Mouse (Mus musculus): ENCODE results near the gene Sdk2. TPM values are rescaled to one million over a fixed set of nuclear protein-coding genes. Genes with fewer than 3 reads are reported as not detected.

Gene Sdk2
- total RNA-seq, 2 experiments from 2014 or later = 27.6 to 30.6 TPM

- no peak overlapping the region for H3K27ac ChIP-seq
- no peak overlapping the region for H3K4me3 ChIP-seq
- no peak for TF ChIP-seq CTCF (IDR thresholded peaks at IDR 0.05)
- intact Hi-C loops (cut with DNase I) = no loop called here
- DNase-seq (ENCODE audit: extremely low spot score in 1 of 2, low spot score in 2 of 2) = no peak
Measured at GRCm38 (mm10) chr11:113767285-113767684, 299.6 kb downstream of the Sdk2 start.

GRCm38 (mm10) chr11:113766284-113766985, 300.4 kb downstream of the Sdk2 start:
- TF ChIP-seq CTCF (IDR thresholded peaks at IDR 0.05) = no peak
- no peak for DNase-seq (ENCODE audit: extremely low spot score in 1 of 2, low spot score in 2 of 2)
- intact Hi-C loops (cut with DNase I) = no loop called here
- Histone ChIP-seq H3K4me3 (no peak overlapping the region), H3K27ac (no peak overlapping the region)

GRCm38 (mm10) chr11:113764132-113764849, 302.6 kb downstream of the Sdk2 start:
- no peak for TF ChIP-seq CTCF (IDR thresholded peaks at IDR 0.05)
- no peak overlapping the region for H3K4me3 ChIP-seq
- no peak for DNase-seq (ENCODE audit: extremely low spot score in 1 of 2, low spot score in 2 of 2)

GRCm38 (mm10) chr11:113763449-113763848, 303.4 kb downstream of the Sdk2 start:
- Histone ChIP-seq H3K4me3 (no peak overlapping the region), H3K27ac (no peak overlapping the region)
- intact Hi-C loops (cut with DNase I) = no loop called here
- DNase-seq (ENCODE audit: extremely low spot score in 1 of 2, low spot score in 2 of 2) = no peak
- TF ChIP-seq CTCF (IDR thresholded peaks at IDR 0.05) = no peak

More at GRCm38 (mm10) chr11:113764132-113764849, 302.6 kb downstream of the Sdk2 start:
- intact Hi-C loops (cut with DNase I) = no loop called here
- no peak overlapping the region for H3K27ac ChIP-seq

GRCm38 (mm10) chr11:113762136-113762797, 304.6 kb downstream of the Sdk2 start:
- no peak for TF ChIP-seq CTCF (IDR thresholded peaks at IDR 0.05)
- Histone ChIP-seq H3K4me3 (no peak overlapping the region), H3K27ac (no peak overlapping the region)
- intact Hi-C loops (cut with DNase I) = no loop called here
- no peak for DNase-seq (ENCODE audit: extremely low spot score in 1 of 2, low spot score in 2 of 2)

- intact Hi-C loops (cut with DNase I) = no loop called here
- no peak for DNase-seq (ENCODE audit: extremely low spot score in 1 of 2, low spot score in 2 of 2)
- no peak overlapping the region for H3K4me3 ChIP-seq
- no peak overlapping the region for H3K27ac ChIP-seq
- no peak for TF ChIP-seq CTCF (IDR thresholded peaks at IDR 0.05)
Measured at GRCm38 (mm10) chr11:113761646-113762045, 305.2 kb downstream of the Sdk2 start.

- DNase-seq (ENCODE audit: extremely low spot score in 1 of 2, low spot score in 2 of 2) = no peak
- intact Hi-C loops (cut with DNase I) = no loop called here
- no peak for TF ChIP-seq CTCF (IDR thresholded peaks at IDR 0.05)
- H3K4me3 ChIP-seq = no peak overlapping the region
- no peak overlapping the region for H3K27ac ChIP-seq
Measured at GRCm38 (mm10) chr11:113760476-113760875, 306.4 kb downstream of the Sdk2 start.

- DNase-seq (ENCODE audit: extremely low spot score in 1 of 2, low spot score in 2 of 2) = no peak
- Histone ChIP-seq H3K27ac (no peak overlapping the region), H3K4me3 (no peak overlapping the region)
- intact Hi-C loops (cut with DNase I) = no loop called here
- TF ChIP-seq CTCF (IDR thresholded peaks at IDR 0.05) = no peak
Measured at GRCm38 (mm10) chr11:113758851-113759250, 308.0 kb downstream of the Sdk2 start.

- TF ChIP-seq CTCF (IDR thresholded peaks at IDR 0.05) = no peak
- DNase-seq (ENCODE audit: extremely low spot score in 1 of 2, low spot score in 2 of 2) = no peak
- intact Hi-C loops (cut with DNase I) = no loop called here
- no peak overlapping the region for H3K4me3 ChIP-seq
- no peak overlapping the region for H3K27ac ChIP-seq
Measured at GRCm38 (mm10) chr11:113756578-113756977, 310.3 kb downstream of the Sdk2 start.

GRCm38 (mm10) chr11:113755878-113756277, 311.0 kb downstream of the Sdk2 start:
- TF ChIP-seq CTCF (IDR thresholded peaks at IDR 0.05) = no peak

GRCm38 (mm10) chr11:113754845-113755244, 312.0 kb downstream of the Sdk2 start:
- intact Hi-C loops (cut with DNase I) = no loop called here

More at GRCm38 (mm10) chr11:113755878-113756277, 311.0 kb downstream of the Sdk2 start:
- Histone ChIP-seq H3K27ac (no peak overlapping the region), H3K4me3 (no peak overlapping the region)
- no peak for DNase-seq (ENCODE audit: extremely low spot score in 1 of 2, low spot score in 2 of 2)
- intact Hi-C loops (cut with DNase I) = no loop called here

More at GRCm38 (mm10) chr11:113754845-113755244, 312.0 kb downstream of the Sdk2 start:
- no peak overlapping the region for H3K27ac ChIP-seq
- no peak for TF ChIP-seq CTCF (IDR thresholded peaks at IDR 0.05)
- no peak overlapping the region for H3K4me3 ChIP-seq
- no peak for DNase-seq (ENCODE audit: extremely low spot score in 1 of 2, low spot score in 2 of 2)

All from left cerebral cortex, adult 2 months (tissue).